Mouse (Mus musculus) 3134 (cell line): Measurements from ENCODE around the gene Adat1.

ENCODE experiments used
- DNase-seq: peaks from one replicate; pipeline ENCODE4 v3.0.0-alpha.2; 2011; ENCODE audit warnings: low spot score; ENCODE audit not compliant: insufficient read length; ENCODE audit errors: extremely low read depth

Gene Adat1

DNA sequence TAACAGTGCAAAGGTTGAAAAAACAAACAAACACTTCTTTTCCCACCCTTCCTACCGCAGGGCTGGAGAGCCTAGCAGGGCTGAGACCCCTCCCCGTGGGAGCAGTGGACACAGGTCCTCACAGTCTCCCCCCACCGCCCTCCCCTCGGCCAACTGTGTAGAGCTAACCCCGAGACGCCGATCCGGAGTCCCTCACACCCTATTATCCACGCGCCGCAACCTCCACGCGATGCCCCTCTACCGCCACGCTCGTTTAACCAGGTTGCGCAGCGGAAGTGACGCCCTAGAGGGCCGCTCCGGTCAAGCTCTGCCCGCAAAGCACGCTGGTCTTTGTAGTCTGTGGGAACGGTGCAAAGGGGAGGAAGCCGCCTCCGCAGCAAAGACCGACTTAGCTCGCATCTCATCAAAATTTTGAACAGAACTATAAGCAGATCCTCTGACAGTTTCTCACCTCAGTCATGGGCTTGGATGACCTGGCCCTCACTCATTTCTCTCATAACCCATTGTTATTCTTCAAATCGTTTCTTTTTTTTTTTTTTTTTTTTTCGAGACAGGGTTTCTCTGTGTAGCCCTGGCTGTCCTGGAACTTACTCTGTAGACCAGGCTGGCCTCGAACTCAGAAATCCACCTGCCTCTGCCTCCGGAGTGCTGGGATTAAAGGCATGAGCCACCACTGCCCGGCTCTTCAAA, at the start of gene Adat1:
Gene Adat1, minus strand, starts transcription at position 290 of the 690 bp plus-strand sequence.
- DNase-seq, result peak; percentile 76

DNA sequence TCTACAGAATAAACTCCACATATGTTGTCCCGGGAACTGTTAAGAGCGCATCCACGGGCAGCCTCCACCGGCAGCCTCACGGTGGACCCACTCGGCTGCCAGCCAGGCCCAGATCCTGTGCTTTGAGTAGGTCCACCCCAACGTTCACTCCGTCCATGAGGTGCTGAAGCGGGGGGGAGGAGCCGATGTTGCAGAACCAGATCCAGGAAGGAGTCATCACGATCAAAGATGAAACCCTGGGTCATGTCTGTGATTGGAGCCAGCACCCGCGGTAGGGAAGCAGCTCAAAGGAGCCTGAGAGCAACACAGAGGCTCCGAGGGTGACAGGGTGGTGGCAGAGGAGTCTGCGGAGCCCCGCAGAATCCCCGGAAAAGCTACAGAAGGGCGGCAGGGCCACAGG, 45.4 kb upstream of the Adat1 start:
- DNase-seq, result no peak

DNA sequence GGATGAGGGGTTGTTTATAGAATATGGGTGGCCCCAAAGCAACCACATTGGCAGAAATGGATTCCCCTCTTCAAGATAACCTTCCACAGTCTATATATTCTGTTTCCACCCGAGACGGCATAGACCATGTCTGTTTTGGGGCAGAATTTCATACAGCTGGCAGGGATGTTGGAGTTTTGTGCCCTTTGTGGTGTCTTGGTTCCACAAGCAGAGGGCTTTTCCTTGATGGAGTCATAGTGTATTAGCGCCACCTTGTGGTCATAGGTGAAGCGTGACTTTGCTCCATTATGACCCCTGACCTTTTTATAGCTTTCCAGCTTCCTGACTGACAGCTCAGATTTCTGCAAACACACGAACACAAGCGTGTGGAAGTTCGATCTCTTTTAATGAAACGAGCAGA, 42.5 kb upstream of the Adat1 start:
- DNase-seq, result peak; percentile 30

DNA sequence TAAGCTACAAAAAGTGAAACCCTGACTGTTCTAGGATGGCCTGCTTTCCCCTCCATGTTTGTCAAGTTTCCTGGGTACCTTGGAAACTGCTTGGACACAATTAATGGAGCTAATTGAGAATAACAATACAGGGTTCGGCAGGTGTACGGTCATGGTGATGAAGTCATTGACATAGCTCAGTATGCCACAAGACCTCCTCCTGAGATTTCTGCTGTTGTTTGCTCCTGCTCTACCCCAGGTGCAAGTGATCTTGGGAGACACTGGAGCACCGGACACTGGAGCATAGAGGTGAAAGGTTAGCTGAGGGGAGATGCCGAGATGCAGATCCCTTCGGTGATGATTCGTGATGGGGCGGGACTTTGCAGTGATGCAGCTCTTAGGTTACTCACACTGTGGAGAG, 41.0 kb upstream of the Adat1 start:
- no peak for DNase-seq

DNA sequence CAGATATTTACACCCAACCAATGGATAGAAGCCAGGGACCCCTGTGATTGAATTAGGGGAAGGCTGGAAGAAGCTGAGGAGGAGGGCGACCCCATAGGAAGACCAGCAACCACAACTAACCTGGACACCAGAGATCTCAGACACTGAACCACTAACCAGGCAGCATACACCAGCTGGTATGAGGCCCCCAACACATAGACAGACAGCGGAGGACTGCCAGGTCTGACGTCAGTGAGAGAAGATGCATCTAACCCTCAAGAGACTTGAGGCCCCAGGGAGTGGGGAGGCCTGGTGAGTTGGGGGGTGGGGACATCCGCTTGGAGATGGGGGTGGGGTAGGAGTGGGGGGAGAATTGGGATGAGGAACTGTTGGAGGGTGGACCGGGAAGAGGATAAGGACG, 38.6 kb upstream of the Adat1 start:
- DNase-seq, result no peak

DNA sequence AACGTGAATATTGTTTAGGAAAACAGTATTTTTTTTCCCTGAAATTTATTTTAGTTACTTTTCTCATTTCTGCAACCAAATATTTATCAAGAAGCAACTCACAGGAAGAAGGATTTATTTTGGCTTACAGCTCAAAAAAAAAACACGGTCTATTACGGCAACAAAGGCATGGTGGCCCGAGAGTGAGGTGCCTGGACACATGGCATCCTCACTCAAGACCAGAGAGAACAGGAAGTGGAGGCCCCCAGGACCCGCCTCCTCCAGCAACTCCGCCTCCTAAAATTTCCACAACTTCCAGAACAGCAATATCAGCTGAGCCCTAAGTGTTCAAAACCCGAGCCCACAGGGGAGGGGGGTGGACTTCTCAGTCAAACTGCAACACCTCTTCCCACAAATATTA, 37.4 kb upstream of the Adat1 start:
- no peak for DNase-seq

DNA sequence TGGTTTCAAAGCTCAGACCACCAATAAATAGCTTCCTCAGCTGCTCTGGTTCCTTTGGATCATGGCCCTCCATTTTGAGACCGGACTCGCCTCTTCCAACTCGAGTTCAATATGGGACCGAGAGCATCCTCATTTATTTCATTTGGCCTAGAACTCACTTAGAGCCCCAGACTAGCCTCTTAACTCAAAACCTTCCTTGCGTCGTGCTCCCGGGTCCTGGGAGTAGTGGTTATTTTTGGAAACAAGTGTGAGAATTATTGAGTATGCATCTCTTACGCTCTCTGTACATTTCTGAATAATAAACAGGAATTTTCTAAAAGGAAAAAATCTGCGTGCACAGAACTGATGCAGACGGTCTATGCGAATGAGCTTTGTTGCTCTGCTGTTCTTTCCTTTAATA, 22.8 kb upstream of the Adat1 start, which contains the start of gene Gm6793:
Gene Gm6793, minus strand, starts transcription at position 101 of the 400 bp plus-strand sequence.
- DNase-seq, result no peak

DNA sequence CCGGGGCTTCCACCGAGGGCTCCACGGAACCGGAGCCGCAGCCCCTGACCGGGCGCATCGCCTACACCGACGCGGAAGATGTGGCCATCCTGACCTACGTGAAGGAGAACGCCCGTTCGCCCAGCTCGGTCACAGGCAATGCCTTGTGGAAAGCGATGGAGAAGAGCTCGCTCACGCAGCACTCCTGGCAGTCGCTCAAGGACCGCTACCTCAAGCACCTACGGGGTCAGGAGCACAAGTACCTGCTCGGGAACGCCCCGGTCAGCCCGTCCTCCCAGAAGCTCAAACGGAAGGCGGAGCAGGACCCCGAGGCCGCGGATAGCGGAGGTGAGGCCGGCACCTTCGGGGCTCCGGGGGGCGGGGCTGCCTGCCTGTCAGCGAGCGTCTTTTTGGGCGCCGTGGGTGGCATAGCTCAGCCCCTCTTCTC, 19.7 kb upstream of the Adat1 start:
- no peak for DNase-seq

DNA sequence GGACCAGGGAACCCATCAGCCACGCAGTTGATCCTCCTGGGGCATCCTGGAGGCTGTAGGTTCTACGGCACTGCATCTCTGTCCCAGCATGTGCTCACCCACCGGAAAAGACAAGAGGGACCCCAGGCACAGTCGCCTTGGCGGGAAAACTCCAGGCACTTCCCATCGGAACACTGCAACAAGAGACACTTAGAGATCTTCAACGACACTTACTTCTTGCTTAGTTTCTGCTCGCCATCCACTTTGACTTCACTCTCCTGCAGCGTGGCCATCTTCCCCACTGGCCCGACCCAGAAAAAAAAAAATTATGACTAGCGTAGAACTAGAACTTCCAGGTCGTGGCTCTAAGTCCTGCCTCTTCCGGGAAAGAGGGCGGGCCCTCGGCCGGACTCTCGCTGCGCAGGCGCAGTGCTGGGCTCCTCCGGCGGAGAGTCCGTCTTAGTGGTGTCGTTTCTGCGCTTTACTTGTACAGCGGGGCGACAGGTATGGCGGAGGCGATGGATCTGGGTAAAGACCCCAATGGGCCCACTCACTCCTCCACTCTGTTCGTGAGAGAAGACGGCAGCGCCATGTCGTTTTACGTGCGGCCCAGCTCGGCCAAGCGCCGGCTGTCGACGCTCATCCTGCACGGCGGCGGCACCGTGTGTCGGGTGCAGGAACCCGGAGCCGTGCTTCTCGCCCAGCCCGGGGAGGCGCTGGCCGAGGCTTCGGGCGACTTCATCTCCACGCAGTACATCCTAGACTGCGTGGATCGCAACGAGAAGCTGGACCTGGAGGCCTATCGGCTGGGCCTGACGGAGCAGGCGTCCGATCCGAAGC, 19.1 kb upstream of the Adat1 start, which contains the start of the genes Kars and Terf2ip:
Gene Kars, minus strand, starts transcription at position 327 of the 819 bp plus-strand sequence.
Gene Terf2ip, plus strand, starts transcription at position 402 of the 819 bp plus-strand sequence.
- peak; percentile 95 for DNase-seq

DNA sequence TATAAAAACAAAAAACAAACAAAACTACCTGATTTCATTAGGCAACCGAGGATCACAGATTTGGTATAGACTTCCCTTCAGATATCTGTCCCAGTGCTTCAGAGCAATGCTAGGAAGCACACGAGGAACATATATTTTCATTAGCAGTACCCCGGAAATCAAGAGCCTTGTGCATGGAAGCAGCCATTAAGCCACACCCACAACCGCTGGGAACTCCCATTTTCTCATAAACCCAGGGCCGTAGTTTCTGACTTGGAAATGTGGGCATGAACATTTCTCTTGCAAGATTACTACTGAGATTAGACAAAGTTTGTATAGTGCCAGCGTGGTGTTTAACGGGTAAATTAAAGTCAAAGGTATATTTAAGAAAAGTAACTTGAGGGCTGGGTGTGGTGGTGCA, 17.5 kb upstream of the Adat1 start:
- DNase-seq, result no peak

DNA sequence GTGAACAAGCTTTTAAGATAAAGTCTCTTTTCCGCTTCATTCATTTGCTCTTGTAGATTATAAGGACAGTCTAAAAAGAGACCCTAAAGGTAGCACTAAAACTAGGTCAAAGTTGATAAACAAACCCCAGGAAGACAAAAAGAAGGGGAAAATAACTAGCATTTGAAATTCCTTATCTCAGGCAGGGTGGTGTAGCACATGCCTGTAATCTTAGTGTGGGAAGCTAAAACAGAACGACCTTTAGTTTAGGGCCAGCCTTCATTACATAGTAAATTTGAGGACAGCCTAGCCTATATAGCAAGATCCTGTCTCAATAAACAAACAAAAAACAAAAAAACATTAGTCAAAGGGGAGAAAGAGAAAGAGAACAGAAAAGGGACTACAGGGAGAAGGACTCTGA, 15.6 kb upstream of the Adat1 start:
- DNase-seq, result no peak

DNA sequence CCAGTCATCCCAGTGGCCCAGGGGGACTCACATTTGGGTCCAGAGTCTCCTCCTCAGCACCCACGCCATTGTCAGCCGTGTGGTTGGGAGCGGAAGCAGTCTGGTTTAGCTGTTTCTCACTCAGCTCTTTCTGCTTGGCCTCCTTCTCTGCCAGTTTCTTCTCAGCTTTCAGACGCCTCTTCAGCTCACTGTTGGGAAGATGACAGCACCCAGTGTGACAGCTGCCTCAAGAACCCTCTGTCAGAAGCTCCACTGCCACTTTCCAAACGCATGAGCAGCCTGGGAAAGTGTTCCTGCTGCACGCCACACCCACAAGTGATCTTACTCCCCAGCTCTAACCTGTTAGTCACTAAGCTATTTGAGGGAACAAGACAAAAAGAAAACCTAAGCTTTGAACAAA, 13.5 kb upstream of the Adat1 start:
- DNase-seq, result no peak

DNA sequence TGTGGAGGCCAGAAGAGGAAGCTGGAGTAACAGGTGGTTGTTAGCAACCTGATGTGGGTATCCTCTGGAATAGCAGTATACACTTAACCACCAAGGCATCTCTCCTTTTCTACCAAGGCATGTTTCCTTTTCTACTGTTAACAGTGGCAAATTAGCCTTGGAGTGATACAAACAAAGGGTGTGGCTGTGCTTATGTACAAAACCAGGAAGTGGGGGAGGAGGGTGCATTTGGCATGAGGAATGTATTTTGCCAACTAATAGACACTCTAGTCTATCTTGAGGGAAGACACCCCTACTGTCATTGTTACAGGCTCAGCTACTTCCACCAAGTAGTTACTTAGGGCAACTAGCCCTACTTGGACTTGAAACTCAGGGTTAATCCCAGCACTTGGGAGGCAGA, 12.7 kb upstream of the Adat1 start:
- no peak for DNase-seq

DNA sequence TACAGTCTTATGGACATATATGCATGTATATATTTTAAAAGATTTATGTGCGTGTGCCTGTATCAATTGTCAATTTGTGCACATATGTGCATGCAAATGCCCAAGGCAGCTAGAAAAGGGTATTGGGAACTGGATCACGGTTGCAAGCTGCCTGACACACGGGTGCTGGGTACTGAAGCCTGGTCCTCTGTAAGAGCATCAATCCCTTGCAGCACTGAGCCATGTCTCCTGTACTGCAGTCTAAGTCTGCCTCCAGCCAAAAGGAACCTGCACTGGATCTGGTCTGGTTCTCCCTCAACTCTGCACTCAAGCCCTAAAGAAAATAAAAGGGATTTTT, 569 bp upstream of the Adat1 start:
- no peak for DNase-seq

DNA sequence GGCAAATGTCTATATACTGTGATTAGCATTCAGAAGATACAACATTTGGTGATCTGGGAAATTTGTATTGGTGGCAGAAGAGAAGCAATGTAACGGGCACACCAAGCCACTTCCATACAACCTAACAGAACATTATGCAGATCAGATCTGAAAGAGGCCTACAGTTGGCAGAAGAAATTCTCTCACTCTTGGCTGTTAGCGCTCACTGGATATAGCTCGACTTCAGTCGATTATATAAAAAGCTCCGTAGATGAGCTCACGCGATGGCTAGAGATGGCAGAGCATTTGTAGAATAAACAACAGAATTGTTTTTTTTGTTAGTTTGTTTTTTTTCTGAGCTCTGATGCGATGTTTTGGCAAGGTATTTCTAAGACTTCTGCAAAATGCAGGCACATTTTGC, 824 bp downstream of the Adat1 start:
- DNase-seq, result no peak

DNA sequence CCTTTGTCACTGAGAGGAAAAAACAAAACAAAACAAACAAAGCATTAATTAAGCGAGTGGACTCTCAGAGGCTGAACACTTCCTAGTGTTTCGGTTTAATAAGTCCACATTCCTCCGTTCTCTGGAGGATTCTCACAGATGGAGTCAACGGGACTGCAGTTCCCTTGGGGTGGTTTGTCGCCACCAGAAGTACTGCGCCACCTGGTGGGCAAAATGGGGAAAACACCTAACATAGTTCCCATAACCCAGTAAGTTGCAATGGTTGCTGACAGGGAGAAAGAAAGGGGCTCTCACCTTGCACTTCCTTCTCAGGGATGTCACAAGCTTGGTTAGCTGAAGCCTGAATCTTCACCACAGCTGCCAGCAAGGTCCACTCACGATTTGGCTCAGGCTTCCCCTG, 2.2 kb downstream of the Adat1 start:
- peak; percentile 27 for DNase-seq

DNA sequence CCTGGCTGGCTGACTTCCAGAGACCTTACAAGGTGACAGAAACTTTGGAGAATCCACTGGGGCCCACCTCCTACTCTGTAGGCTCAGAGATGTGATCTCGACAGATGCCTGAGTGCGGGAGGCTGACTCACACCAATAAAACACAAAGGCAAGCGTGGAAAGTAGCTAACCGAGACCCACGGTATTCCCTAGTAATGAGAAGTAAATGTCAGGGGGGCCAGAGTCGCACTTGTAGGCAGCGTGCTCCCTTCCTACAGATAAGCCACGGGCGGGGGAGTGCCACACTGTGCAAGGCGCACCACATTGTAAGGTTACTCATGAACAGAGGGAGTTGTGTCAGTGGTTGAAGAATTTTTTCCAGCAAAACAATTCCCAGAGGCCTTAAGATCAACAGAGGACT, 7.6 kb downstream of the Adat1 start:
- DNase-seq, result no peak

DNA sequence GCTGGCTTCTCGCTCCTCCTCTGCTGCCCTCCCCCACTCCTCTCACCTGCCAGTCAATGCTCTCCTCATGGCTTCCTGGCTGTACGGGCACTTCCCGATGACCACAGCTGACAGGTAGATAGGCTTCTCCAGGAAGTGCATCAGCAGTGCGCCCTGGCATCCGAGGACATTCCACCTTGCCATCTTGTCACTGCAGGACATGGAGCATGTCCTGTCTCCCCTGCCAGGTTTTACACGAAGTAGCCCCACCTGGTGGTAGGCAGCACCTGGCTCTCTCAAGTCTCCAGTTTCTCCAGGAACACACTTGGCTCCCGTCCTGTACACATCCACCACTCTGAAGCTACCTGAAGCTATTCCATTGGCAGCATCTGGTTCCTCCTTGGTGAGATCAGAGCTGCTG, 10.0 kb downstream of the Adat1 start:
- DNase-seq, result no peak

DNA sequence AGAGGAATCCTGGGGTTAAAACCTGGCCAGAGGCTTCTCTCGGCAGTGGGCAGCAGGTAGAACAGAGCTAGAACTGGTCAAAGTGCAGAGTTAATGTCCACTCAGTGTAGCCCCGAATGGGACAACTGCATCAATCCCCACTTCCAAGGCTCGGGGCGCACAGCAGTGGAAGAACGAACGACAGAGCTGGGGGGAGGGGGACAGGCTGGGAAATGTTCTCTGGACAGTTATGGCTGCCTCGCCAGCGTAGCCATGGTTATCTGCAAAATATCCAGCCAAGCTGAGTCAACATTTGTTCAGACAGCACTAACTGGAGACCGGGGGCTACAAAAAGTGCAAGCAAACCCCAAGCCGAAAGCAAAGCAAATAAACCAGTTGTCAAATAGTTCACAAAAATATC, 14.0 kb downstream of the Adat1 start:
- no peak for DNase-seq

DNA sequence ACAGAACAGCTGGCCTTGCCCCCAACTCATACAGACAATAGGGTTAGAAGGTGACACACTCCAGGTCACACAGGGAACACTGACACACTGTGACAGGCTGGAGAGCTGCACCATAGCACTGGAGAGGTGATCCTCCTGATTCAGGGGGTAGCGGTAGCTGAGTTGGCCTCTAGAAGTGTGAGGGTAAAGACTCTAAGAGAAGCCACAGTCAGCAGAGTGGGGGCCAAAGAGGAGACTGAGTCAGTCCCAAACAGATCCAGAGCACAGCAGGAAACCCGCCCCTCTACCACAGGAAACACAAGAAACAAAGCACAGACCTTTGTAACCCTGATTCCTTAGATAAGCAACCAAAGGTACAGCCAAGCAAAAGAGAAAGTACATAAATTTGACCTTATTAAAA, 15.8 kb downstream of the Adat1 start:
- DNase-seq, result no peak

DNA sequence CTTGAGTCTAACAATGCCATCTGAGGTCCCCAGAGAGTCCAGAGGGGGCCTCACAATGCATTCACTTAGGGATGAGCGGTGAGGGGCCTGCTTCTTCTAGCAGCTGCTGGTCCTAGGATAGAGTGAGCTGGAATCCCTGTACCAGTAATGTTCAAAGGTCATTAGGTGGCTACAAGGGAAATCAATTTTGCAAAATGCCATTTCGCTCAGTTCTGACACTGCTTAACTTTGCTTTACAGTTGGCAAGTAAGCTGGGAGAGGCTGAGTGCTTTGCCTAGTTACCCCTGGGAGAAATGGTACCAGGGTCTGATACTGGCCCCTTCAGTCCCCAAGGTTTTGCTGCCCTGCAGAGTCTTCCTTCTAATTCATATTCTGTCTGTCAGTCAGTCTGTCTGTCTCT, 16.4 kb downstream of the Adat1 start:
- DNase-seq, result no peak

DNA sequence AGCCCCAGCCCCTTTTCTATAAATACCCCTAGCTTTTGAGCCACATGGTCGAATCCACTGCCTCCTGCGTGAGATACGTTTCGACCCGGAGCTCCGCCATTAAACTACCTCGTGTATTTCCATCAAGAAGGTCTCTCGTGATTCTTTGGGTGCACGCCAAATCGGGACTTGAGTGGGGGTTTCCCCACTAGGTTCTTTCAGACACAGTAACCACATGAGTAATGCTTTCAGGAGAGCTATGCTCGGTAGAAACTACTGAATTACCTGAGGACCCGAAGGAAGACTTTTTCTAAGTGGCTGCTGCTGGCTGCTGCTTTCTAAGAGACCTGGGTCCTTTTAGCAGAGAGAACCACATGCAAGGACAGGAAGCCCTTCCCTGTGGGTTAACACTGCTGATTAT, 18.0 kb downstream of the Adat1 start:
- no peak for DNase-seq
